Mouse (Mus musculus): ENCODE results near the gene Tm6sf1. TPM values are rescaled to one million over a fixed set of nuclear protein-coding genes. Genes with fewer than 3 reads are reported as not detected.

Tm6sf1 gene
- polyA plus RNA-seq, 1 experiment, result 11.4 TPM

DNA sequence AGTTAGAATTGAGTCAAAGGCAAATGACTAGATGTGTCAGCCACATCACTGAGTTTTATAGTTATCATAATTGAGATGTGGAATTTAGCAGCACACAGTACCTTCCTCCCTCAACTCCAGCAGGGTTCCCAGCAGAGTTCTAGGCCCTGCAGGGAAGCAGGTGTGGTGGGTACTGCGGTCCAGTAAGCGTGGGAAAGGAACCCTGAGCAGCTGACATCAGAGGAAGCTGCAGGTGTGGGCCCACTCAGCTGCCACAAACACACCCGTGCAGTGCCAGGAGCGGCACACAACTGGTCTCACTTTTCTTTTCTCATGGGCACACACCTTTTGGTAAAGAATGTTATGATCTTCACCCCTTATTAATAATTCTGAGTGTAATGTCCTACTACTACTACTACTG lies 22.0 kb downstream of the Tm6sf1 start:
- Histone ChIP-seq H3K4me2 (ENCODE audit: low read depth) (no peak overlapping the region), H3K79me2 (ENCODE audit: control insufficient read depth, insufficient read depth) (no peaks in the 10 kb centered on the region), H3K27me3 (ENCODE audit: control insufficient read depth, insufficient read depth, insufficient read length) (peaks cover 15% of the 10 kb centered on the region), H3K4me3 (no peak overlapping the region), H3ac (ENCODE audit: control insufficient read depth, insufficient read length) (no peak overlapping the region), H3K36me3 (ENCODE audit: control insufficient read depth, insufficient read depth) (no peaks in the 10 kb centered on the region)
- peak in 2 of 3 experiments; percentile 1 to 21 for TF ChIP-seq MYOD1 (IDR thresholded peaks at IDR 0.05; ENCODE audit: control insufficient read depth in 1 of 3, insufficient read length in 2 of 3, low read depth in 2 of 3)
- TF ChIP-seq E2F4 (IDR thresholded peaks at IDR 0.05; ENCODE audit: insufficient read depth), result no peak
- no peak for TF ChIP-seq USF1 (IDR thresholded peaks at IDR 0.05; ENCODE audit: low read depth)
- no peak for TF ChIP-seq TCF3 (IDR thresholded peaks at IDR 0.05; ENCODE audit: insufficient read length, low read depth)
- TF ChIP-seq SRF (IDR thresholded peaks at IDR 0.05; ENCODE audit: control insufficient read depth, insufficient read length, low read depth), result no peak
- peak in 1 of 3 experiments; percentile 64 for TF ChIP-seq MYOG (IDR thresholded peaks at IDR 0.05; ENCODE audit: control insufficient read depth in 1 of 3, insufficient read depth in 1 of 3, insufficient read length in 2 of 3, low read depth in 2 of 3)
- TF ChIP-seq POLR2AphosphoS2 (IDR thresholded peaks at IDR 0.05; ENCODE audit: insufficient read length, low read depth), result no peak
- TF ChIP-seq TCF12 (IDR thresholded peaks at IDR 0.05; ENCODE audit: insufficient read depth, poor library complexity, severe bottlenecking), result no peak

DNA sequence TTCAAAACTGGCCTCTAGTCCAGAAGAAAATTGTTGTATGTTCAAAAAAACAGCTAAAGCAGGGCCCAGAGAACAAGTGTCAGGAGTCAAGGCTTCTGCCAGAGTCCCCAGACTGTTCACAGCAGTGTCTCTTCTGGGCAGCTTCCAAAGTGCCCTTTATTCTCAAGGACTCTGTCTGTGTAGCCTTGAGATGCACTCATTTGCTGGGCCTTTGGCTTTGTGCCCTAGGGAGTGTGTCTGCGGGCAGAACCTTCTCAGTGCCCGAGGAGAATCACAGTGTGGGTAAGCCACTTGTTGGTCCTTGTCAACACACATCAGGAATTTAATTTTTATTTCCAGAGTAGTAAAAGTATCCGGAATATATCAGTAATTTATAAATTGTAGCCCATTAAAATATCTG lies 22.8 kb downstream of the Tm6sf1 start:
- Histone ChIP-seq H3K36me3 (ENCODE audit: control insufficient read depth, insufficient read depth) (no peaks in the 10 kb centered on the region), H3K79me2 (ENCODE audit: control insufficient read depth, insufficient read depth) (no peaks in the 10 kb centered on the region), H3K4me2 (ENCODE audit: low read depth) (no peak overlapping the region), H3K4me3 (no peak overlapping the region), H3ac (ENCODE audit: control insufficient read depth, insufficient read length) (no peak overlapping the region), H3K27me3 (ENCODE audit: control insufficient read depth, insufficient read depth, insufficient read length) (peaks cover 19% of the 10 kb centered on the region)
- TF ChIP-seq MAX (IDR thresholded peaks at IDR 0.05; ENCODE audit: low read depth) (no peak), SRF (IDR thresholded peaks at IDR 0.05; ENCODE audit: control insufficient read depth, insufficient read length, low read depth) (no peak), CEBPB (IDR thresholded peaks at IDR 0.05; ENCODE audit: insufficient read depth, poor library complexity, severe bottlenecking) (no peak), MYOG (IDR thresholded peaks at IDR 0.05; ENCODE audit: control insufficient read depth in 1 of 3, insufficient read depth in 1 of 3, insufficient read length in 2 of 3, low read depth in 2 of 3) (no peak), REST (IDR thresholded peaks at IDR 0.05; ENCODE audit: insufficient read depth, insufficient read length) (no peak), POLR2A (IDR thresholded peaks at IDR 0.05; ENCODE audit: insufficient read length, low read depth) (no peak), USF1 (IDR thresholded peaks at IDR 0.05; ENCODE audit: low read depth) (no peak), MYOD1 (IDR thresholded peaks at IDR 0.05; ENCODE audit: control insufficient read depth in 1 of 3, insufficient read length in 2 of 3, low read depth in 2 of 3) (no peak), POLR2AphosphoS2 (IDR thresholded peaks at IDR 0.05; ENCODE audit: insufficient read length, low read depth) (no peak), E2F4 (IDR thresholded peaks at IDR 0.05; ENCODE audit: insufficient read depth) (no peak)

- no peak overlapping the region for H3K4me2 ChIP-seq (ENCODE audit: low read depth)
Observed at GRCm38 (mm10) chr7:81885128-81885527, 26.3 kb downstream of the Tm6sf1 start.

DNA sequence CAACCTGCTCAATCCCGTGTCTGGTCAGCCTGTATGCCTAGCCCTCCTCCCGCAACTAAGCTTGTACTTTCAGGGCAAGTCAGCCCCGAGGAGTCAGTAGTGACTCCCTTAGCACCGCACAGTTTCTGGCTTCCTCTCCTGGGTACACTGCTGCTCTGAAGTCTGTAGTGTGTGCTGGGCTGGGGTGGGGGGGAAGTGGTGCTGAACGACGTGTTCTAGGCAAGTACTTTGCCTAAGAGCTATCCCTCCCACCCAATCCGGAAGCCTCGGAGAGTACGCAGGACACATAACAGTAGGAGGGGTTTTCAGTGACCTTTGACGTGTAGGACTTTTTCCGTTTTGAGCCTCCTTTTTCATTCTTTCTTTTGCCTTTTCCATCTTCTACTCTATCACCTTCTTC lies 40.6 kb downstream of the Tm6sf1 start:
- TF ChIP-seq MYOG (IDR thresholded peaks at IDR 0.05; ENCODE audit: control insufficient read depth in 1 of 3, insufficient read depth in 1 of 3, insufficient read length in 2 of 3, low read depth in 2 of 3) (no peak), MYOD1 (IDR thresholded peaks at IDR 0.05; ENCODE audit: control insufficient read depth in 1 of 3, insufficient read length in 2 of 3, low read depth in 2 of 3) (no peak), POLR2AphosphoS2 (IDR thresholded peaks at IDR 0.05; ENCODE audit: insufficient read length, low read depth) (no peak), REST (IDR thresholded peaks at IDR 0.05; ENCODE audit: insufficient read depth, insufficient read length) (no peak)
- H3K36me3 ChIP-seq (ENCODE audit: control insufficient read depth, insufficient read depth), result no peaks in the 10 kb centered on the region
- no peaks in the 10 kb centered on the region for H3K79me2 ChIP-seq (ENCODE audit: control insufficient read depth, insufficient read depth)
- H3K4me3 ChIP-seq, result no peak overlapping the region
- no peak overlapping the region for H3K4me2 ChIP-seq (ENCODE audit: low read depth)
- no peak overlapping the region for H3ac ChIP-seq (ENCODE audit: control insufficient read depth, insufficient read length)
- no peaks in the 10 kb centered on the region for H3K27me3 ChIP-seq (ENCODE audit: control insufficient read depth, insufficient read depth, insufficient read length)

More at GRCm38 (mm10) chr7:81885128-81885527, 26.3 kb downstream of the Tm6sf1 start:
- peaks cover 4% of the 10 kb centered on the region for H3K27me3 ChIP-seq (ENCODE audit: control insufficient read depth, insufficient read depth, insufficient read length)
- no peak overlapping the region for H3ac ChIP-seq (ENCODE audit: control insufficient read depth, insufficient read length)
- no peaks in the 10 kb centered on the region for H3K36me3 ChIP-seq (ENCODE audit: control insufficient read depth, insufficient read depth)
- no peak overlapping the region for H3K4me3 ChIP-seq
- TF ChIP-seq TCF3 (IDR thresholded peaks at IDR 0.05; ENCODE audit: insufficient read length, low read depth), result no peak
- TF ChIP-seq CEBPB (IDR thresholded peaks at IDR 0.05; ENCODE audit: insufficient read depth, poor library complexity, severe bottlenecking), result no peak
- no peak for TF ChIP-seq MYOG (IDR thresholded peaks at IDR 0.05; ENCODE audit: control insufficient read depth in 1 of 3, insufficient read depth in 1 of 3, insufficient read length in 2 of 3, low read depth in 2 of 3)
- no peak for TF ChIP-seq MYOD1 (IDR thresholded peaks at IDR 0.05; ENCODE audit: control insufficient read depth in 1 of 3, insufficient read length in 2 of 3, low read depth in 2 of 3)
- TF ChIP-seq SRF (IDR thresholded peaks at IDR 0.05; ENCODE audit: control insufficient read depth, insufficient read length, low read depth), result no peak
- no peak for TF ChIP-seq E2F4 (IDR thresholded peaks at IDR 0.05; ENCODE audit: insufficient read depth)
- no peaks in the 10 kb centered on the region for H3K79me2 ChIP-seq (ENCODE audit: control insufficient read depth, insufficient read depth)

DNA sequence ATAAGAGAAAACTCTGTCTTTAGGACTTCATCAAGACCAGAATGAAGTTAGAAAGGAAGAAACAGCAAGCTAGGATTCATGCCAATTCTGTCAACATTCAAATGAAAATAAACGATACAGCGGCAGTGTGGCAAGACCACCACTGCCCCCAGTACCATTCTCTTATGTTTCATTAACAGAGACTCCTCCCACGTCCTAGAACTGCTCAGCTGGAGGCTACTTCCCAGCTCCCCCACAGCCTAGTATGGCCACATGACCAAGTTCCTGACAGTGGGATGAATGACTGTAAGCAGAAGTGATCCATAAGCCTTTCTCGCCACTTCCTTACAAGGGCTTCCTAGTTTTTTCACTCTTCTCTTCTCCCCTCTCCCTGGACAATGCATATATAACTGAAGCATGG lies 45.3 kb downstream of the Tm6sf1 start:
- Histone ChIP-seq H3K36me3 (ENCODE audit: control insufficient read depth, insufficient read depth) (no peaks in the 10 kb centered on the region), H3K79me2 (ENCODE audit: control insufficient read depth, insufficient read depth) (no peaks in the 10 kb centered on the region), H3ac (ENCODE audit: control insufficient read depth, insufficient read length) (no peak overlapping the region), H3K4me3 (no peak overlapping the region), H3K27me3 (ENCODE audit: control insufficient read depth, insufficient read depth, insufficient read length) (peaks cover 6% of the 10 kb centered on the region), H3K4me2 (ENCODE audit: low read depth) (no peak overlapping the region)
- TF ChIP-seq MAX (IDR thresholded peaks at IDR 0.05; ENCODE audit: low read depth) (no peak), POLR2A (IDR thresholded peaks at IDR 0.05; ENCODE audit: insufficient read length, low read depth) (no peak), CEBPB (IDR thresholded peaks at IDR 0.05; ENCODE audit: insufficient read depth, poor library complexity, severe bottlenecking) (no peak), REST (IDR thresholded peaks at IDR 0.05; ENCODE audit: insufficient read depth, insufficient read length) (no peak), MYOG (IDR thresholded peaks at IDR 0.05; ENCODE audit: control insufficient read depth in 1 of 3, insufficient read depth in 1 of 3, insufficient read length in 2 of 3, low read depth in 2 of 3) (no peak), POLR2AphosphoS2 (IDR thresholded peaks at IDR 0.05; ENCODE audit: insufficient read length, low read depth) (no peak), MYOD1 (IDR thresholded peaks at IDR 0.05; ENCODE audit: control insufficient read depth in 1 of 3, insufficient read length in 2 of 3, low read depth in 2 of 3) (no peak), E2F4 (IDR thresholded peaks at IDR 0.05; ENCODE audit: insufficient read depth) (no peak), TCF12 (IDR thresholded peaks at IDR 0.05; ENCODE audit: insufficient read depth, poor library complexity, severe bottlenecking) (no peak), TCF3 (IDR thresholded peaks at IDR 0.05; ENCODE audit: insufficient read length, low read depth) (no peak), SRF (IDR thresholded peaks at IDR 0.05; ENCODE audit: control insufficient read depth, insufficient read length, low read depth) (no peak), USF1 (IDR thresholded peaks at IDR 0.05; ENCODE audit: low read depth) (no peak)
